Mouse (Mus musculus) neural tube, embryonic 11.5 days (tissue): ENCODE results near the gene Rho. TPM values are rescaled to one million over a fixed set of nuclear protein-coding genes. Genes with fewer than 3 reads are reported as not detected.

ENCODE experiments used
- ATAC-seq: fragments of 200-750 bp; cut with Nextera tagmentation; 2 replicates; pipeline ENCODE4 v1.8.0; 2017; ENCODE audit warnings: moderate number of reproducible peaks, mild to moderate bottlenecking, moderate TSS enrichment, moderate library complexity; ENCODE audit not compliant: insufficient read depth, low FRiP score, low TSS enrichment
- DNase-seq: peaks from one replicate; pipeline ENCODE4 v3.0.0-alpha.2; 2015; ENCODE audit warnings: low spot score
- H3K27ac ChIP-seq: fragments of 300-500 bp; sonication (generic); 2 replicates; pipeline ENCODE4 v1.5.1; 2014; ENCODE audit warnings: low read depth, mild to moderate bottlenecking, low read length
- H3K27me3 ChIP-seq: fragments of 300-500 bp; sonication (generic); 2 replicates; pipeline ENCODE4 v1.6.1; 2014; ENCODE audit warnings: mild to moderate bottlenecking, low read length, mixed read lengths; ENCODE audit not compliant: control insufficient read depth, insufficient read depth
- H3K36me3 ChIP-seq: fragments of 300-500 bp; sonication (generic); 2 replicates; pipeline ENCODE4 v1.6.1; 2014; ENCODE audit warnings: mild to moderate bottlenecking, low read length, moderate library complexity, mixed read lengths; ENCODE audit not compliant: control insufficient read depth, insufficient read depth
- H3K4me1 ChIP-seq: fragments of 300-500 bp; sonication (generic); 2 replicates; pipeline ENCODE4 v1.6.1; 2014; ENCODE audit warnings: low read length, mixed read lengths; ENCODE audit not compliant: control insufficient read depth, insufficient read depth
- H3K4me2 ChIP-seq: fragments of 300-500 bp; sonication (generic); 2 replicates; pipeline ENCODE4 v1.6.1; 2014; ENCODE audit warnings: low read depth, mild to moderate bottlenecking, moderate library complexity
- H3K4me3 ChIP-seq: fragments of 300-500 bp; sonication (generic); 2 replicates; pipeline ENCODE4 v1.5.1; 2014; ENCODE audit warnings: low read depth, low read length
- H3K9ac ChIP-seq: fragments of 300-500 bp; sonication (generic); 2 replicates; pipeline ENCODE4 v1.6.1; 2014; ENCODE audit warnings: mild to moderate bottlenecking, low read length
- H3K9me3 ChIP-seq: fragments of 300-500 bp; sonication (generic); 2 replicates; pipeline ENCODE4 v1.6.1; 2016; ENCODE audit warnings: low read length; ENCODE audit not compliant: control insufficient read depth
- WGBS: fragments of 180-500 bp; shearing (Covaris S2); extraction: QIAGEN DNeasy Blood & Tissue Kit; methylation state at CpG from one replicate; pipeline ENCODE4 v1.1.7; 2014; 5-methylcytosine and 5-hydroxymethylcytosine counted together
- polyA plus RNA-seq: library from polyadenylated mRNA; unstranded; fragments of >200 nt; fragmentation: Nextera tagmentation; extraction: Ambion mirVana; gene quantifications from 2 replicates; pipeline ENCODE4 v1.2.1, GENCODE M21; 2014

The Rho gene
- polyA plus RNA-seq, 1 experiment from 2014 or later, result not detected

DNA sequence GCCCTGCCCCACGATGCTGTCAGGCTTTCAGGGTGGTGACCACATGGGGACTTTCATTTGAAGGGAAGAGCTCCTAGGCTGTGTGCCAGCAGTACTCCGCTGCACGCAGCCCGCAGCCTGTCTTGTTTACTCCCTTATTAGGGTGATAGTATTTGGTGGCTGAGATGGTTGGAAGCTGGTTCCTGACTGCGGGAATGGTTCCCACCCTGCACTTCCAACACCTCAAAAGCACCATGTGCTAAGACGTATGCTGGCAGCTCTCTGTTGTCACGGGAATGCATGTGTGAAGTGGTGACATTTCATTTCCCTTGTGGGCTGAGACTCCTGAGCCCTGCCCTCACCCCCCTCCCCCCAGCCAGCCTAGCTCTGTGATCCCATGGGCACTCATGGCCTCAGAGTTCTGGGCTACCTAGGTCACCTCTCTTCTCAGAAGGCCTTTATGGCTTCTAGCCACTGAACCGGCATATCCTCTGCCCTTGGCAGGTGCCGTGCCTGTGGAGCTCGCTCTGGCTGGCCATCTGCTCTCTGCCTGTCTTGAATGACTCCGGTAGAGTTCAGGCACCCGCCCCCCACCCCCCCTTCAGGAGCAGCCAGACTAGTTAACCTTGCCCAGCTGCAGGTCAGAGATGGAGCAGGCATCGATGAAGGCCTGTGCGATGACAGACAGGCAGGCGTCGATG lies 25.5 kb downstream of the Rho start:
- 55% methylated on average over 16 of the region's 16 CpGs for WGBS
- Histone ChIP-seq H3K4me2 (no peak overlapping the region), H3K36me3 (no peaks in the 10 kb centered on the region), H3K9me3 (no peaks in the 10 kb centered on the region), H3K4me3 (no peak overlapping the region), H3K27me3 (no peaks in the 10 kb centered on the region), H3K27ac (no peak overlapping the region), H3K9ac (no peak overlapping the region; the same call in 1 of the 2 replicates), H3K4me1 (peaks cover 6% of the 10 kb centered on the region)
- DNase-seq (no peak), ATAC-seq (no peak; the same call in 1 of the 2 replicates)

DNA sequence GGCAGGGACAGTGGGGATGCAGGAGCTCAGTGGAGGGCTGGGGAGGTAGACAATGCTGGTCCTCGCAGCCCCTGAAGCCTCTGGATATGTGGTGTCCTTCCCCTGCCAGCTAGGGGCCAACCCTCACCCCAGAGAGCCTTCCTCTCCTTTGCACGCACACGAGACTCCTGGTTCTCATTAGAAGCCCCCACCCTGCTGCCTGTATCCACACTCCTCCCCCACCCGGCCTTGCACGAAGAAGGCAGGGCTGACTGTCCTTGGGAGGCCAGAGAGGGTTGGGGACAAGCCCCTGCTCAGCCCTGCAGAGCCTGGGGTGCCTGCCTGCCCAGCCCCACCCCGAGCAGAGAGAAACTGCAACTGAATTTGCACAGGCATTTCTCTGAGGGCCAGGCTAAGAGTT lies 26.1 kb downstream of the Rho start:
- Histone ChIP-seq H3K36me3 (no peaks in the 10 kb centered on the region), H3K9me3 (no peaks in the 10 kb centered on the region), H3K4me2 (no peak overlapping the region), H3K27ac (no peak overlapping the region), H3K27me3 (no peaks in the 10 kb centered on the region), H3K4me3 (no peak overlapping the region), H3K9ac (no peak overlapping the region; the same call in 1 of the 2 replicates), H3K4me1 (peaks cover 6% of the 10 kb centered on the region)
- WGBS, result 52% methylated on average over 6 of the region's 6 CpGs
- ATAC-seq, result no peak
- DNase-seq, result no peak

DNA sequence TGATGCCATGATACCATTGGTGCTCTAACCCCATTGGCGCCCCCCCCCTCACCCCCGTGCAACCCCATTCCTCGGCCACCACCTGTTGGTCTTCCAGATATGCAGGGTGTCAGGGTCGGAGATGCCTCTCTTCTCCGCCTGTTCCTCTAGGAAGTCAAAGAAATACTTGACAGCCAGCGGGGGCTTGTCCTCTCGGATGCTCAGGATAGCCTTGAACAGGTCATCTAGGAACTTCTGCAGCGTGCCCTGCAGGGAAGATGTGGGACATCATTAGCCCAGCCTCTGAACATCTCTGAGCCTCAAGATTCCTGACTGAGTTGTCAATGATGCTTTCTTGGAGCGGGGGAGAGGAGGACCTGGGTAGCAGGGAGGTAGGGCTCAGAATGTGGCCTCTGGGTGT lies 26.9 kb downstream of the Rho start:
- Histone ChIP-seq H3K36me3 (no peaks in the 10 kb centered on the region), H3K4me1 (peaks cover 6% of the 10 kb centered on the region), H3K4me3 (no peak overlapping the region), H3K9me3 (no peaks in the 10 kb centered on the region), H3K27ac (no peak overlapping the region), H3K27me3 (no peaks in the 10 kb centered on the region), H3K9ac (no peak overlapping the region), H3K4me2 (no peak overlapping the region)
- ATAC-seq, result no peak
- DNase-seq, result no peak
- WGBS, result 87% methylated on average over 9 of the region's 9 CpGs

DNA sequence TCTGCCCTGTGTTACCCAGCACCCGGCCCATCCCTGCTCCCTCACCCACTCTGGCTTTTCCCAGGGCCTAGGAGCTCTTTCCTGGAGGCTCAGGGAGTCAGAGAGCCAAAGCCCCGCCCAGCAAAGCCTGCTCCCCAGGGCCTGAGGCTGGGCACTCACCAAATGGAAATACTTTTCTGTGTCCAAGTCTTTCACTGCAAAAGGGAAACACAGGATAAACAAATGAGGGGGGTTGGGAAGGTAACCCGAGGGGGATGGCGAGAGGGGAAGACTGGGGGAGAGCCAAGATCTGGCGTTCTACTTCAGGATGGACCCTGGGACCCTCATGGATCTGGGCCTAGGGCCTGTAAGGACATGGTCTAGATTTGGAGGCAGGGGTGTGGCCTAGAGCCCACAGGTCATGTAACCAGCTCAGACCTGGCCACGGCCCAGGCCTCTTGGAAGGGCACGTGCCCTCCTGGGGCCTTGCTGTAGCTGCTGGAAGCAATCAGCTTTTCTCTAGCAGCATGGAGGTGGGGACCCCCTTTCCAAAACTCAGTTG lies 27.7 kb downstream of the Rho start:
- ATAC-seq, result no peak
- no peak overlapping the region for H3K4me2 ChIP-seq
- no peak overlapping the region for H3K27ac ChIP-seq
- H3K4me1 ChIP-seq, result peaks cover 6% of the 10 kb centered on the region
- no peak for DNase-seq
- 82% methylated on average over 7 of the region's 7 CpGs for WGBS
- H3K4me3 ChIP-seq, result no peak overlapping the region
- H3K36me3 ChIP-seq, result no peaks in the 10 kb centered on the region
- no peak overlapping the region for H3K9ac ChIP-seq
- no peaks in the 10 kb centered on the region for H3K9me3 ChIP-seq
- H3K27me3 ChIP-seq, result no peaks in the 10 kb centered on the region

DNA sequence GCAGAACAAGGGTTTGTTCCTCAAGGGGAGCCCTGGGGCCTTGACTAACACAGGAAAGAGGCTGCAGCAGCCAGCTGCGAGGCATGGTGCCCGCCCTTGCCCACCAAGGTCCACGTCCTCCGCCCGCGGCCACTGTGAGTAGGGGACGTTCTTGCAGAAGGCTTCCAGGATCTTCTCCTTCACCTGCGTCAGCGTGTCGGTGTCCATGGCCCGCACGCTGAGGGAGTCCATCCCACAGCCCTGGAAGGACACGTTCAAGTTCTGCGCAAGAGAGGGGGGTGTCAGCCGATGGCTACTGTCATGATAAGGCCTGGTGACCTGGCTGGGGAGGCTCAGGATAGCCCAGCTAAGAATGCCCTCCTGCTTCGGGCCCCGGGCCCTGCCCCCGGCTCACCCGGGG lies 28.8 kb downstream of the Rho start:
- WGBS, result 92% methylated on average over 19 of the region's 19 CpGs
- no peak overlapping the region for H3K4me3 ChIP-seq
- no peaks in the 10 kb centered on the region for H3K9me3 ChIP-seq
- no peaks in the 10 kb centered on the region for H3K27me3 ChIP-seq
- H3K4me2 ChIP-seq, result no peak overlapping the region
- no peak for DNase-seq
- no peaks in the 10 kb centered on the region for H3K36me3 ChIP-seq
- ATAC-seq, result no peak
- peaks cover 6% of the 10 kb centered on the region for H3K4me1 ChIP-seq
- no peak overlapping the region for H3K27ac ChIP-seq
- H3K9ac ChIP-seq, result no peak overlapping the region

DNA sequence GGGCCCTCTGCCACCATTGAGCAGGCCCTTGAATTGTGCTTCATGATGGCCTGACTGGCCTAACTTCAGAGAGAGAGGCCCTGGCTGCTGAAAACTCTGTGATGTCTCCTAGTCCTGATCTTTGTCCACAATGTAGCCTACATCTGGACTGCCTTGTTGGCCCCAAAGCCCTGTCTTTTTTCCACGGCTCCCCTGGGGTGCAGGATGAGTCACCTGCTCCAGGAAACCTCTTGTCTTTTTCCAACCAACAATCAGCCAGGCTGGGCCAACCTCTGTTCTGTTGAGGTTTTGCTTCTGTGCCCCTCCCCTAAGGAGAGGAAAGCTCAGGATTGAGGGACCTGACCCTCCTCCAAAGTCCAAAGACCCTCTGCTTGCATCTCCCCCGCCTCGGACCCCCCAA lies 30.2 kb downstream of the Rho start:
- Histone ChIP-seq H3K36me3 (no peaks in the 10 kb centered on the region), H3K27ac (no peak overlapping the region), H3K9me3 (no peaks in the 10 kb centered on the region), H3K9ac (no peak overlapping the region), H3K27me3 (no peaks in the 10 kb centered on the region), H3K4me3 (no peak overlapping the region), H3K4me1 (peaks cover 6% of the 10 kb centered on the region), H3K4me2 (no peak overlapping the region)
- DNase-seq, result no peak
- ATAC-seq, result no peak
- 89% methylated on average over 3 of the region's 3 CpGs for WGBS

DNA sequence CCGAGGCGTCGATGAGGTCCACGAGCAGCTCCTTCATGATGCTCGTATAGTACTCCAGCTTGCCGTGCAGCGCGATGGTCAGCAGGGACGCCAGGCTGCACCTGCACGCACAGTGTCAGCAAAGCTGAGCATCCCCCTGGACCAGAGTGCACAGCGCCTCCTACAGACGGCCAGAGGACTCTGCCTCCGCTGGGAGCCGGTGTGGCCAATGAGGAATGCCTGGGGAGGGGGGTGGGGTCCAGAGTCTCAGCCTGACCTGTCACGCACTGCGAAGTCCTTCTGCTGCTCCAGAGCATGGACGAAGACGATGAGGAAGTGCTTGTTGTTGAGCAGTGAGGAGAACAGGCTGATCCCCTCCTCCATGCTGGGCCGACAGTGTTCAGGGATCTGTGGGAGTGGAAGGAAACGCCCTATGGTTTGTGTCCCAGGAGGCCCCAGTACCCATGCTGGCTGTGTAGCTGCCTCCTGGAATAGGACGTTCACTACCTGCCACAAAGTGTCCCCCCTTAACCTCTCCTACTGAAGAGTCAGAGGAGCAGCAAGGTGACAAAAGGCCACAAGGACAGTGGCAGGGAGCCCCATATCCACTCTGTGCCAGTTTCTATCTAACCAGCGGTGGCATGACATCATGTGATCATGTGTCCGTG lies 31.0 kb downstream of the Rho start:
- no peak for ATAC-seq
- WGBS, result 33% methylated on average over 23 of the region's 23 CpGs

DNA sequence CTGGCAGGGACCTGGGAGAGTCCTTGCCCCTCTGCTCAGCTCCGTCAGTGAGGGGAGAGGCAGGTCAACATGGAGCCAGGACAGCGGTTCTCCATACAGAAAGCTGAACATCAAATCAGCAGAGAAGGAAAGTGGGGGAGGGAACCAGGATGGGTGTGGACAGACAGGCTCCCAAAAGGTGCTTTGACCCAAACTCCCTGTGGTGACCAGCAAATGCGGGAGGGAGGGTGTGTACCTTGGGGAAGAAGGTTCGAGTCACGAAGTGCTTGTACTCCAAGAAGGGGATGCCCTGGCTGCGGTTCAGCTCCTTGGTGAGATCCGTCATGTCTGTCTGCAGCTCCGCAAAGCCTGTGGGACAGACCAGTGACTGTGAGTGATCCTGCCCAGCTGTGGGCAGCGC lies 32.1 kb downstream of the Rho start:
- H3K9ac ChIP-seq, result no peak overlapping the region
- no peaks in the 10 kb centered on the region for H3K36me3 ChIP-seq
- no peak overlapping the region for H3K4me3 ChIP-seq
- no peak for DNase-seq
- H3K4me1 ChIP-seq, result no peaks in the 10 kb centered on the region
- no peaks in the 10 kb centered on the region for H3K9me3 ChIP-seq
- 84% methylated on average over 9 of the region's 9 CpGs for WGBS
- H3K4me2 ChIP-seq, result no peak overlapping the region
- H3K27ac ChIP-seq, result no peak overlapping the region
- no peaks in the 10 kb centered on the region for H3K27me3 ChIP-seq
- ATAC-seq, result no peak

More for the DNA sequence above, 31.0 kb downstream of the Rho start:
- no peaks in the 10 kb centered on the region for H3K27me3 ChIP-seq
- no peak overlapping the region for H3K9ac ChIP-seq
- H3K36me3 ChIP-seq, result no peaks in the 10 kb centered on the region
- peaks cover 3% of the 10 kb centered on the region for H3K4me1 ChIP-seq
- no peaks in the 10 kb centered on the region for H3K9me3 ChIP-seq
- no peak overlapping the region for H3K4me2 ChIP-seq
- H3K27ac ChIP-seq, result no peak overlapping the region
- H3K4me3 ChIP-seq, result no peak overlapping the region
- peak; percentile 45 for DNase-seq
